Mouse (Mus musculus) fibroblast of lung, adult 2 months (primary cell): ENCODE data around the gene Rcbtb2.

ENCODE experiments used
- DNase-seq: peaks from one replicate; pipeline ENCODE4 v3.0.0-alpha.2; 2011; ENCODE audit warnings: low read depth

Gene Rcbtb2

DNA sequence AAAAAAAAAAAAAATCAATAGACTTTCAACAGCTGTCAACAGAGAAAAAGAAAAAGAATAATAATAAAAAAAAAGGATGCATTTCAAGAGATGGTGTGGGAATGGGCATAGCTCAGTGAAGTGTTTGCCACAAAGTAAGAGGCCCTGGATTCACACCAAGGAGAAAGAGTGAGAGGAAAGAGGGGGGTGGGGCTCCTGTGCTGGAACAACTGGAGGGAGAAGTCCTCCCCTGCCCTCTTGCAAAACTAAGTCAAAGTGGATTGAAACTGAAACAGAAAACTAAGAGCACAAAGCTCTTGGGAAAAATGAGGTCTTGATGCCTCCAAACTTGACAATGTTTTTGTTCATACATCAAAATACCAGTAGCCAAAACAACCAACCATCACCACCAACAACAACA lies 86.4 kb downstream of the Rcbtb2 start:
- DNase-seq = peak; percentile 44

DNA sequence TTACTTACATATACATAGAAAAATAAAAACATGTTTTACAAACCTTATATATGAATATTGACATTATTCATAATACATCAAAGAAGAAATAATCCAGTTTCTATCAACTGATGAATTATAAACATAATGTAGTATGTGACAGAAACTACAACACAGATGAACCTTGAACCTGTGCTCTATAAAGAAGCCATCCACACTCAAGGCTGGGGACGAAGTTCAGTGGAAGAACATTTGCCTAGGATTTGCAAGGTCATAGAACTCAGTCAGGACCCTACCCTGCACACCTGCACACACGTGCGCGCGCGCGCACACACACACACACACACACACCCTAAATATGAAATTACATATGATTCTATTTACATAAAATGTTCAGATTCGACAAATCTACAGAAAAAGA lies 87.4 kb downstream of the Rcbtb2 start:
- no peak for DNase-seq

GRCm38 (mm10) chr14:73211477-73211876 lies 88.6 kb downstream of the Rcbtb2 start:
- no peak for DNase-seq

- DNase-seq = no peak
These were observed 94.2 kb downstream of the Rcbtb2 start for GRCm38 (mm10) chr14:73217062-73217461.

- DNase-seq = no peak
These were observed 99.6 kb downstream of the Rcbtb2 start for GRCm38 (mm10) chr14:73222316-73222970.

- DNase-seq = no peak
These were observed 103.5 kb downstream of the Rcbtb2 start for GRCm38 (mm10) chr14:73226346-73226745.

GRCm38 (mm10) chr14:73226849-73227248 lies 104.0 kb downstream of the Rcbtb2 start:
- no peak for DNase-seq

DNA sequence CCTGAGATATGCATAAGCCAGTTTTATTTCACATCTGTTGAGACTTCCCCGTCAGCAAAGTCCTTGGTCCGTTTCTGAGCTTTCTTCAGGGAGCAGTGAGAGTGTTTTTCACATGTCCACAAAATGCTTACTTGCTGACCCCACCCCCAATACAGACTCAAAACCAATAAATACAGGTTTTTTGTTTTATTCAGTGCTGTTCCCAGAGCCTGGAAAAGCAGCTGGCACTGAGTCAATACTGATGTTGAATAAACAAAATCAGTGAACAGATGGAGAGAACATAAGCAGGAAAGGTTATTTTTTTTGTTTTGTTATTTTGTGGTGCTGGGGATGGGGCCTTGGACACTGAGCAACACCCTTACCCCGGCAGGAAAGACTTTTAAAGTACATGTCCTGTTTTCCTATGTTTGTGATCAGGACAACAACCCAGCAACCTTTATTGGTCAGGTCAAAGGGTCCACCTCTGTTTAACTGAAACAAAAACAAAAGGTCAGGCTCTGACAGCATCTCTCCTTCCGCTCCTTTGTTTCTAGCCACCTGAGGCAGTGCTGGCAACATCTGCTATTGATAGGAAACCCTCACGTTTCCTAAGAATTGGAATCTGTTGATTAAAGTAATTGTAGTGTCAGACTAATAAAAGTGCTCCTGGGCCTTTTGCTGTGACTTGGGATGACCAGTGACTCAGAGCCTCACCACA lies 108.6 kb downstream of the Rcbtb2 start:
- DNase-seq = no peak

- no peak for DNase-seq
These were observed 111.7 kb downstream of the Rcbtb2 start for GRCm38 (mm10) chr14:73234468-73235031.

DNA sequence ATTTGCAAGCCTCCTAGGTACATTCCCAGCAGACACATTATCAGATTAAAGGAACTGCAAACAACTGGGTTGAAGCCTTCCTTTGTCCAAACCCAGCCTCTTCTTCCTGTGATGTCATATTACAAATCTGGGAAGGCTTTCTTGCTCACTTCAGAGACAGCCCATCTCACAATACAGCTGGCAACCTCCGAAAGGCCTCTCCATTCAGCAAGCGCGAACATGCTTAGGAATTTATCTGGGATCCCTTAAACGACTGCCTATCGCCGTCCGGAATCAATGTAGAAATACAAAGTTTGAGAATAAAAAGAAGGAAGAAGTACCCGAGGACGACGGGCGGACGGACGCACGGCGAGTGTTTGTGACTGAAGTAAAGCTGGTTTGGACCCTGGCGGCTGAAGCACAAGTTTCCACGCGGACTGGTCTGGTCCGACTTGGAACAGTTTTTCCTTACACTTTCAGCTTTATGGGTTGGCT lies 115.0 kb downstream of the Rcbtb2 start, which contains the start of gene Lpar6:
Gene Lpar6 (plus strand): TSS at position 48 of the 474 bp plus-strand sequence.
- DNase-seq = peak; percentile 55

DNA sequence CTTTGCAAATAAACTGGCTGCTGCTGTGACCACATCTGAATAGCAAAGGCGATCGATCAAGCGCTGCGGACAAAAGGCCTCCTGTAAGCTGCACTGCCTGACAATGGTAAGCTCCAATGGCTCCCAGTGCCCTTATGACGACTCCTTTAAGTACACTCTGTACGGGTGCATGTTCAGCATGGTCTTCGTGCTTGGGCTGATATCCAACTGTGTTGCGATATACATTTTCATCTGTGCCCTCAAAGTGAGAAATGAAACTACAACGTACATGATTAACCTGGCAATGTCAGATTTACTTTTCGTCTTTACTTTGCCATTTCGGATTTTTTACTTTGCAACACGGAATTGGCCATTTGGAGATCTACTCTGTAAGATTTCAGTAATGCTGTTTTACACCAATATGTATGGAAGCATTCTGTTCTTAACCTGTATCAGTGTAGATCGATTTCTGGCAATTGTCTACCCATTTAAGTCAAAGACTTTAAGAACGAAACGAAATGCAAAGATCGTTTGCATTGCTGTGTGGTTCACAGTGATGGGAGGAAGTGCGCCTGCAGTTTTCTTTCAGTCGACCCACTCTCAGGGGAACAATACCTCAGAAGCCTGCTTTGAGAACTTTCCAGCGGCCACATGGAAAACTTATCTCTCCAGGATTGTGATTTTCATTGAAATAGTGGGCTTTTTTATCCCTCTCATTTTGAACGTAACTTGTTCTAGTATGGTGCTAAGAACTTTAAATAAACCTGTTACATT lies 115.8 kb downstream of the Rcbtb2 start:
- DNase-seq = no peak

DNA sequence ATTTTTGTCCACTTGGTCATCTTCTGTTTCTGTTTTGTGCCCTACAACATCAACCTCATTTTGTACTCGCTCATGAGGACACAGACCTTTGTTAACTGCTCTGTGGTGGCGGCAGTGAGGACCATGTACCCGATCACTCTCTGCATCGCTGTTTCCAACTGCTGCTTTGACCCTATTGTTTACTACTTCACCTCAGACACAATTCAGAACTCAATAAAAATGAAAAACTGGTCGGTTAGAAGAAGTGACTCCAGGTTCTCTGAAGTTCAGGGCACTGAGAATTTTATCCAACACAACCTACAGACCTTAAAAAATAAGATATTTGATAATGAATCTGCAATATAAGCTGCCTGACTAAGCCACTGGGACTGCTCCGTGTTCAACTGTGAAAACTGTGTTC lies 116.5 kb downstream of the Rcbtb2 start:
- no peak for DNase-seq

GRCm38 (mm10) chr14:73239857-73240256 lies 117.0 kb downstream of the Rcbtb2 start:
- DNase-seq = no peak

DNA sequence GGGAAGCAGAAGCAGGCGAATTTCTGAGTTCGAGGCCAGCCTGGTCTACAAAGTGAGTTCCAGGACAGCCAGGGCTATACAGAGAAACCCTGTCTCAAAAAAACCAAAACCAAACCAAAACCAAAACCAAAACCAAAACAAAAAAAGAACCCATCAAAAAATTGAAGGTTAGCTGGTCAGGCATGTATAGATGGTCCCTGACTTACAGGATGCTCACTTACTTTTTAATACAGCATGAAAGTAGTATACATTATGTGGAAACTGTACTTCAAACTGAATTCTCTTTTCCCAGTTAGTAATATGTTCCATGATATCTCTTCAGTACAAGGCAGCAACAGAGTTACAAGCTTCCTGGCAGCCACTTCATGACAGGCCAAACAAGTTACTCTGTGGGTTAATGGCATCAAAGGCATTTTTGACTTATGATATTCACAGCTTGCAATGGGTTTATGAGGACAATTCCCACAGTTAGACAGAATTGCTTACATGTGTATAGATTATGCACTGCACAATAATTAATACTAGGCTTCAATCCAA lies 121.3 kb downstream of the Rcbtb2 start:
- DNase-seq = no peak

DNA sequence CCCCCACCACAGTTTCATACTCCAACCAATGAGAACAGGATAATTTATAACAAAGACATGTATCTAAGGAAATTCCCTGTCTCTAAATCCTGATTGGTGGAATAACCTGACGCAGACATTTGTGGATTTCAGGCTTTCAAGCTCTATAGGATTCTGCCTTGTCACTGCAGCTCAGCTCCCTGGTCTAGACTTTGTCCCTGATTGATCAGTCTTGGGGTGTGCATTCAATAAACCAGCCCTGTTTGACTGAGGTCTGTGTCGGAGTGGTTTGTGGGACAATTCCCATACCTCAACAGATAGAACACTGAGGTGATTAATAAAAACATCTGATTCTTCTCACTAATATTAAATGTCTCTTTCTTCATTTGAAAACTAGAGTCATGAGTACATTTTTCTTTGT lies 127.2 kb downstream of the Rcbtb2 start:
- DNase-seq = no peak

DNA sequence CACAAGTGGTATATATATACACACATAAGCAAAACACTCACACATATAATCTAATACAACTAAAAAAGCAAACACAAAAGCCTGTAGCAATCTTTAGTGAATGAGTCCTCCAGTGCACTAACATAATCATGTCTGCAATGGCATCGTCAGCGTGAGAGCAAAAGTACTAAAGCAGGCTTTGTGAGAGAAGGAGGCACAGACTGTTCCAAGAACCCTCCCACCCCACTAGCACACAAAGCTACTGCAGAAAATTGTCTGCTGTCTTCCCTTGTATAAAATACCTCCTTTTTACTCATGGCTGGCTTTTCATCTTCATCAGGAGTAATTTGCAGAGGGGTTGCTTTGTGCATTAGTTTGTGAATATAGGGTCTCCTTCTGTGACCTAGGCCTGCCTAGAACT lies 129.4 kb downstream of the Rcbtb2 start:
- DNase-seq = no peak

DNA sequence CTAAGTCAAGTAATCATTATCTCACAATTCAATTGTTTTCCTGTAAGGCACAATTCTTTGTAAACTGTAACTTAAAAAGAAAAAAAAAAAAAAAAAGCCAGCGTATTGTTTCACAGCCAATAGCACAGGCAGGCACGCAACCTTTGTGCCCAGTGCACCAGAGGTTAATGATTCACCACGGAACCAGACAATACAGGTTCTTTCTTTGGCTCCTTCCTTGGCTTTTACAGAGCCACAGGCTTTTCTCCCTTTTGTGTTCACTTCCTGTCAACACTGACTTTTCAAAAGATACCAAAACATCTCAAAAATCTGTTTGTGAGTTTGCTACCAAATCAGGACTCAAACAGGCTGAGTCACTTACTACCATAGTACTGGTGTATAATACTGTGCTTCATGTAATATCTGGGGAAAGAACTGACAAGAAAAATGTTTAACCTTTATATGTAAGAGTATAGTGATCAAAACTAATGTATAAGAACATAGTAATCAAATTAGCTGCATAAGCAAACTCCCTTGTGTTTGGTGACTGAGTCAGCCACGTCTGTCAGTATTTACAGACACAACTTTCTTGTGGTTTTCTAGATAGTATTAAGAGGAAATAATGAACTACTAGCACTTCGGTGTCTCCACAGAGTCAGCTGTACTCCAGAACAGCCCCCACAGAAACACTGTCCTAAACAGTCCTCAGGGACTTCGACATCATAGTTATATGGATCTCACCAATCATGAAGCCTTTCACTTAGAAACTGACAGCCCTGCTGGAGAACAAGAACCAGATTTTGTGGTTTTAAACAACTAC lies 130.8 kb downstream of the Rcbtb2 start:
- no peak for DNase-seq

DNA sequence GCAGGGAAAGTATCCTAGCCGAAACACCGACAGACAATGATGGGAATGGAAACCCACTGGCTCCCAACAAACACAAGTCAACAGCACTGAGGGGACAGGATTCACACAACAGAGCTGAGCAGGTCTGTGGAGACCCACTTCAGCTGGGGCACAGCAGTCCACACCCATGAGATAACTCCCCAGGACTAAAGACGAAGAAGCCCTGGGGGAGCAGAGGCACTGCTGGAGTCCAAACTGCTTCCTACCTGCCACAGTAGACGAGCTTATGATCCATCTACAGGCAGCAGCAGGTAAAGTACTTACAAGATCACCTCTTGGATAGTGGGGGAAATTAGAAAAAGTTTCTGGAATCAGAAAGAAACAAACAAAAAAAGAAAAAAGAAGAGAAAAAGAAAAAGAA lies 131.6 kb downstream of the Rcbtb2 start:
- DNase-seq = no peak

DNA sequence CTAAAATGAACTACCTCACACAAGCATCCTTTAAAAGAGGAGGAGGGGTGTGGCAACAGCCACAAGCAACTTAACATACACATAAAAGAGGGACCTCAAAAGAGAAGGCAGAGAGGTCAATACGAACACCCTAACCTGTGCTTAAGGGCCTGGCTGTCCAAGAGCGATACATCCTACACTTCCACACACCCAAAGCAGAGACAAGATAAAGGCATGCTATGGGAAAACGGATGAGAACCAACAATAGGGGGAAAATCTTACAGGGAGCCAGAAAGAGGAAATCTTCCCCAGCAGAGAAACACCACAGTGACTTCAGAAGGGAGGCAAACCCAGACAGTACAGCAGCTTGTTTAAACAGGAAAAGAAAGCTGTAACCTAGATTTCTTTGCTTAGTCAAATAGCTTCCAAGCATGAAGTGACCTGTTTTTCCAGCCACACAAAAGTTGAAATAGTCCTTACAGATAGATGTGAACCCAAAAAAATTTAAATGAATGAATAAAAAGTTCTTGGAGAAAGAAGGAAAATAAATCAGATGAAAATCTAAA lies 132.7 kb downstream of the Rcbtb2 start:
- DNase-seq = no peak

GRCm38 (mm10) chr14:73257348-73257747 lies 134.5 kb downstream of the Rcbtb2 start:
- no peak for DNase-seq
